Mouse (Mus musculus) C2C12 (cell line): ENCODE results near the gene Gpc4.

Experiments used
- CEBPB ChIP-seq: IDR thresholded peaks from one replicate; pipeline ENCODE4 v1.6.1; 2011; ENCODE audit warnings: low read depth, mild to moderate bottlenecking, control low read depth, moderate library complexity
- CTCF ChIP-seq: IDR thresholded peaks from one replicate; pipeline ENCODE4 v1.5.1; 2011; ENCODE audit not compliant: control insufficient read depth, insufficient read depth, insufficient read length
- FOSL1 ChIP-seq: IDR thresholded peaks from one replicate; pipeline ENCODE4 v1.8.0; 2011; ENCODE audit warnings: mild to moderate bottlenecking, low read length; ENCODE audit not compliant: poor library complexity, insufficient read depth, severe bottlenecking
- MAX ChIP-seq: IDR thresholded peaks from one replicate; pipeline ENCODE4 v1.6.1; 2011; ENCODE audit warnings: mild to moderate bottlenecking, control low read depth
- MYOD1 ChIP-seq: IDR thresholded peaks from one replicate; pipeline ENCODE4 v1.6.1; 2011; ENCODE audit warnings: low read depth; ENCODE audit not compliant: control insufficient read depth, insufficient read length
- MYOG ChIP-seq: IDR thresholded peaks from one replicate; pipeline ENCODE4 v1.6.1; 2011; ENCODE audit not compliant: control insufficient read depth, insufficient read length; ENCODE audit errors: extremely low read depth
- USF1 ChIP-seq: IDR thresholded peaks from one replicate; pipeline ENCODE4 v1.6.1; 2011; ENCODE audit warnings: low read depth, mild to moderate bottlenecking, control low read depth, moderate library complexity

DNA sequence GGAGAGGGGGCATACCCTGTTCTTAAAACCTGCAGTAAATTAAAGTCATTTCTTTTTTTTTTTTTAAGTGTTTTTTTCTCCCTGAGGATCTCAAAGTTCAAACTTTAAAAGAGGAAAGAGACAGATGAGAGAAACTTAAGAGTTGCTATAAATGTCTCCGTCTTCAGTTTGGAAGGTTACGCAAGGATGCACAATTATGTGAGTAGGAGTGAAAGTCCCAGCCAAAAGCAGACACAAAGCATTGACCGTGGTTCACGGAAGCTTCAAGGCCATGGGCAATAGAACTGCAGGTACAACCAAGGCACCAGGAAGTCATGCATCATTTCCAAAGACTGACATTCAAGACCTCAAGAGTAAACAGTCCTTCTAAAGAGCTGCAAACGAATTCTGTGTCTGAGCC lies 28.5 kb downstream of the Gpc4 start:
- TF ChIP-seq MAX: no peak
- TF ChIP-seq CTCF: no peak
- no peak for TF ChIP-seq USF1
- no peak for TF ChIP-seq MYOD1
- TF ChIP-seq FOSL1: no peak
- no peak for TF ChIP-seq MYOG
- no peak for TF ChIP-seq CEBPB
